Mouse (Mus musculus): ENCODE measurements around the gene Wfs1. TPM values are rescaled to one million over a fixed set of nuclear protein-coding genes. Genes with fewer than 3 reads are reported as not detected.
"Not testable (repeated sequence)": the region's sequence is repeated elsewhere in the genome, so short reads cannot be mapped to it uniquely, and the experiment has no call there.

Gene Wfs1
- polyA plus RNA-seq, 1 experiment = 23.5 TPM

DNA sequence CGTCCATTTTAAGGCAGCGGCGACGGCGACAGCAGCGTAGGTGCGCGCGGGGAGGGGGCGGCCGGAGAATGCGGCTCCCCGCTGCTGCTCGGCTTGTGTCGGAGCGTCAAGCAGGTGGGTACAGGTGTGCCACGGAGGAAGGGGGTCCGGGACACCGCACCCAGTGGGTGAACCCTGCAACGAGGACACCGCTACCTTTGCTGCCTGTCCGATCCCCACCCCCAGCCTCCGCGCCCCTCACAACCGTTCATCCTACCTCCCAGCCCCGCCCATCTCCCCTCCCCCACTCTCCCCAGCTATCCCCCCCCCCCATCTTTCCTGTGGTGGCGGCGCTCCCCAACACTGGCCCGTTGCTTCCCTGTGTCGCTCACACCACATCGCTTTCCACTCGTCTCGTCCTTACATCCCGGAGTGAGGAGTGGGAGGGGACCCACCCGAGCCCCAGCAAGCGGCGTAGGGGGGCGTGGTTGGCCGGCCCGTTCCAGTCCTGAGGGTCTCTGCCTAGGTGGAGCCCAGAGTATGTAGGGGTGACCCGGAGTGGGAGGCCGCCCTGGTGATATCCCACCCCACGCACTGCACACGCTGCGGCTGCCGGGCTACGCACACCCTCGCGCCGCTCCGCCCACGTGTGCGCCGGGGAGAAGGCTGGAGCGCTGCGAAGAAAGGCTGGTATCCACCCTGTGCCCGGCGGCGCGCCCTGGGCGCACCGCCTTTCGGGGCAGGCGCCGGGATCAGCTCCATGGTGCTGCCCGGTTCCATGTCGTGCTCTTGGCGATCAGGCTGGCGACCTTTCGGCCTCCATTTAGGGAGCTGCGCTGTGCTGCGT, 39.7 kb upstream of the Wfs1 start:
- 1% methylated on average over 71 of the region's 72 CpGs for whole genome bisulfite sequencing
- Histone ChIP-seq H3K4me1 (ENCODE audit: control insufficient read depth, insufficient read depth, insufficient read length, low read length) (peaks cover 8% of the 10 kb centered on the region), H3K4me3 (ENCODE audit: low read depth, low read length) (peak overlapping the region; percentile 87), H3K27me3 (ENCODE audit: control insufficient read depth, insufficient read depth, low read length) (peaks cover 23% of the 10 kb centered on the region), H3K36me3 (ENCODE audit: control insufficient read depth, insufficient read depth, low read length) (no peaks in the 10 kb centered on the region), H3K27ac (ENCODE audit: insufficient read depth, low read depth, low read length) (no peak overlapping the region)
- TF ChIP-seq POLR2A (IDR thresholded peaks at IDR 0.05; ENCODE audit: low read depth, low read length) = no peak
- no peak for TF ChIP-seq CTCF (IDR thresholded peaks at IDR 0.05; ENCODE audit: extremely low read depth, insufficient read length, insufficient replicate concordance, low read depth, low read length)

DNA sequence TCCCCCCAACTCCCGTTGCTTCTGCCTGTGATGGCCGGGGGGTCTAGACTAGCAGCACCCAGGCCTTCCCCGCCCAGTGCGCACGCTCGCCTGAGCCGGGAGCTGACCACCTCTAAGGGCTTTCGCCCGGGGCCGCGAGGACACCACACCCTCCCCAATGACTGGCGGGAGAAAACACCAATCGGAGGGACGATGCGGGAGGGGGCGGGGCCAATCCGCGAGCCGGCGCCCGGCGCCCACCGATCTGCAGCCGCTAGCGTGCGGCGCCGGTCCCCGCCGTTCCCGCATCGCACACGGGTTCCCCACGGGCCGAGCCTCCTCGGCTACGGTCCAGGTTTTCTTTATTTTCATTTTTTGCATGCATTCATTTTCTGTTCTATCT, 39.1 kb upstream of the Wfs1 start:
- Histone ChIP-seq H3K27ac (ENCODE audit: insufficient read depth, low read depth, low read length) (no peak overlapping the region), H3K27me3 (ENCODE audit: control insufficient read depth, insufficient read depth, low read length) (peaks cover 23% of the 10 kb centered on the region), H3K4me1 (ENCODE audit: control insufficient read depth, insufficient read depth, insufficient read length, low read length) (peaks cover 8% of the 10 kb centered on the region), H3K36me3 (ENCODE audit: control insufficient read depth, insufficient read depth, low read length) (no peaks in the 10 kb centered on the region), H3K4me3 (ENCODE audit: low read depth, low read length) (peak overlapping the region; percentile 87)
- TF ChIP-seq CTCF (IDR thresholded peaks at IDR 0.05; ENCODE audit: extremely low read depth, insufficient read length, insufficient replicate concordance, low read depth, low read length) = no peak
- TF ChIP-seq POLR2A (IDR thresholded peaks at IDR 0.05; ENCODE audit: low read depth, low read length) = no peak
- WGBS = under 1% methylated on average over 37 of the region's 37 CpGs

DNA sequence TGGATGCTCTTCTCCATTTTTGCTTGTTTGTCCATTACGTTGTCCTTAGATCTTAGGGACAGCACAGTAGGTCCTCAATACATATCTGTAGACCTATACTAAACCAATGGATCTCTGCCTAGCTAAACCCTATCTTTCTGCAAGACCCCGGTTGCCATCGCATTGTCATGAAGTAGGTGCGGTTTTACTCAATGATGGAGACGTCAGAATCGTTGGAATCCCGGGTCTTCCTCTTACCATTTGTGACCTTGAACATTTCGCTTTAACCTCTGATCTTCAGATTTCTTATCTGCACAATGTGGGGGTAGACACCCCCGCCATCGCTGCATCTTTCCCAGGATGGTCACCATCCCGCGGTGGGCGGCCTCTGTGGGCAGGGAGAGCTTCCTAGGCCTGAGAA, 38.7 kb upstream of the Wfs1 start:
- Histone ChIP-seq H3K4me3 (ENCODE audit: low read depth, low read length) (peak overlapping the region; percentile 87), H3K27me3 (ENCODE audit: control insufficient read depth, insufficient read depth, low read length) (peaks cover 23% of the 10 kb centered on the region), H3K4me1 (ENCODE audit: control insufficient read depth, insufficient read depth, insufficient read length, low read length) (peaks cover 8% of the 10 kb centered on the region), H3K36me3 (ENCODE audit: control insufficient read depth, insufficient read depth, low read length) (no peaks in the 10 kb centered on the region), H3K27ac (ENCODE audit: insufficient read depth, low read depth, low read length) (no peak overlapping the region)
- TF ChIP-seq CTCF (IDR thresholded peaks at IDR 0.05; ENCODE audit: extremely low read depth, insufficient read length, insufficient replicate concordance, low read depth, low read length) = no peak
- TF ChIP-seq POLR2A (IDR thresholded peaks at IDR 0.05; ENCODE audit: low read depth, low read length) = no peak
- WGBS = 16% methylated on average over 13 of the region's 13 CpGs

DNA sequence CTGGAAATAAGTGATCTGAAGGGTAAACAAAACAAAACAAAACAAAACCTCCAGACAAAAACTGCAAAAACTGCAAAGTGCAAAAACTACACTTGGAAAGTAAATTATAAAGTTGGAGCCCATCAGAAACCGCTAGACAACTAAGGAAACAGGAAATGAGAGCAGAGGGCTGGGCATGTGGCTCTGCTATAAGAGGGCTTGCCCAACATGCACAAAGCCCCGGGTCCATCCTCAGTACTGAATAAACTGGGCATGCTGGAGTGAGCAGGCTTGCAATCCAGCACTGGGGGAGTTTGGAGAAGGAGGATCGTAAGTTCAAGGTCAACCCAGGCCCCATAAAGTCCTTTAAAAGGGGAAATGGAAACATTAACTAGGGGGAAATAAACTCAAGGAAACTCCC, 28.2 kb upstream of the Wfs1 start:
- no peaks in the 10 kb centered on the region; the same call in 1 of the 2 replicates for H3K4me1 ChIP-seq (ENCODE audit: control insufficient read depth, insufficient read depth, insufficient read length, low read length)
- H3K27ac ChIP-seq (ENCODE audit: insufficient read depth, low read depth, low read length) = no peak overlapping the region
- WGBS = 52% methylated on average over 3 of the region's 3 CpGs
- TF ChIP-seq CTCF (IDR thresholded peaks at IDR 0.05; ENCODE audit: extremely low read depth, insufficient read length, insufficient replicate concordance, low read depth, low read length) (no peak), POLR2A (IDR thresholded peaks at IDR 0.05; ENCODE audit: low read depth, low read length) (no peak)
- no peak overlapping the region for H3K4me3 ChIP-seq (ENCODE audit: low read depth, low read length)
- H3K27me3 ChIP-seq (ENCODE audit: control insufficient read depth, insufficient read depth, low read length) = no peaks in the 10 kb centered on the region
- no peaks in the 10 kb centered on the region for H3K36me3 ChIP-seq (ENCODE audit: control insufficient read depth, insufficient read depth, low read length)

DNA sequence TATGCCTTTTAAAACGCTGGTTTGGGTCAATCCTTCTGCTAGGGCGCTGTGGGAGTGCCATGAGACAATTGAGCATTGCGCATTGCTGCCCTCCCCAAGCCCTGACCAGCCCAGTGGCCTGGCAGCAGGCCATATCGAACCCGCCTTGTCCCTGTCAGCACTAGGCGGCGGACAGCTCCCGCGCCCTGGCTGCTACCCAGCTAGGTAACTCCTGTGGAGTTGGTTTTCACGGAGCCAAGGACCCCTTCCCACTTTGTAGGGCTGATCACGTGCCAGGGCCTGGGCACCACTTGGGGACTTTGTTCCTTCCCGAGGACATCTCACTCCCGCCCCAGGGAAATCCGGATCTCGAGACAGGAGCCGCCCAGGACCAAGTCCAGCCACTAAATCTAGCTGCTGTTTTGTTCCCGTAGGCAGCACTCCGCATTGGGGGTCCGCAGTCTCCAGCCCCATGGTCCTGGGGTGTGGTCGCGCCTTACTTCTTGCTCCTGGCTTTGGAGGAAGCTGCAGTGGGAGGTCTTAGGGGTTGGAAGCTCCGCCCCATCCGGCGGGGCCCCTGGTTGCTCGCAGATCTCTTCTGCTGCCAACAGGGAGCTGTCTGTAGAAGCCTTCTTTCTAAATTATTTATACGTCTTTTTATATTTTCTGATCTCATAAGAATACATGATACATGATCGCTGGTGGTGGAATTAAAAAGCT, 26.8 kb upstream of the Wfs1 start:
- TF ChIP-seq CTCF (IDR thresholded peaks at IDR 0.05; ENCODE audit: extremely low read depth, insufficient read length, insufficient replicate concordance, low read depth, low read length) = no peak
- TF ChIP-seq POLR2A (IDR thresholded peaks at IDR 0.05; ENCODE audit: low read depth, low read length) = no peak
- H3K27ac ChIP-seq (ENCODE audit: insufficient read depth, low read depth, low read length) = no peak overlapping the region
- WGBS = 11% methylated on average over 27 of the region's 27 CpGs
- no peaks in the 10 kb centered on the region for H3K27me3 ChIP-seq (ENCODE audit: control insufficient read depth, insufficient read depth, low read length)
- no peak overlapping the region for H3K4me3 ChIP-seq (ENCODE audit: low read depth, low read length)
- no peaks in the 10 kb centered on the region; the same call in 1 of the 2 replicates for H3K4me1 ChIP-seq (ENCODE audit: control insufficient read depth, insufficient read depth, insufficient read length, low read length)
- no peaks in the 10 kb centered on the region for H3K36me3 ChIP-seq (ENCODE audit: control insufficient read depth, insufficient read depth, low read length)

DNA sequence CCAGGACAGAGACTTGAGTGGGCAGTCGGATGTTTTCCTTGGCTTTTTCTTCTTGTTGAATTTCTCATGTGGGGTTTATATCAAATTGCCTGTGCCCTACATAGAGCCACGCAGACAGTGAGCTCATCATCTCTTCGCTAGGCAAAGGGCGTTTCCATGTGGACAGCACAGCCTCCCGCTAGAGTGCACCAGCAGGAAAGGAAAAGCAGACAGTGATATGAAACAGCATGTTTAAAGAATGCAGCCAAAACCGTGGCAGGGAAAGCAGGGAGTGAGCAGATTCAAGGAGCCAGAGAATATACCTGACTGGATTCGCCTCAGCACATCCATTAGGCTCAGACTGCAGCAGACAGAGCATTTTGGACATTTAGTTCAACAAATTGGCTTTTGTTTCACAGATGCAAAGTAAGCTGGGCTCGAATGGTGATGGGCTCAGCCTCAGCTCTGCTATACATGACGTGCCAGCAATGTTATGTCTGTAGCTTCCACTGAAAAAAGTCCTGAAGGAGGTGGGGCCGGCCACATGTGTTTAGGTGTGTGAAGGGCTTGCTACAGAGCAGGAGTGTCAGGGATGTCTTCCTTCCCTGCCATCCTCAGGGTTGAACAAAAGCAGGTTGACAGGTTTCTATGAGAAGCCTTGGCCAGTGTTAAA, 21.8 kb upstream of the Wfs1 start:
- TF ChIP-seq POLR2A (IDR thresholded peaks at IDR 0.05; ENCODE audit: low read depth, low read length) (no peak), CTCF (IDR thresholded peaks at IDR 0.05; ENCODE audit: extremely low read depth, insufficient read length, insufficient replicate concordance, low read depth, low read length) (no peak)
- Histone ChIP-seq H3K36me3 (ENCODE audit: control insufficient read depth, insufficient read depth, low read length) (no peaks in the 10 kb centered on the region), H3K27ac (ENCODE audit: insufficient read depth, low read depth, low read length) (no peak overlapping the region), H3K27me3 (ENCODE audit: control insufficient read depth, insufficient read depth, low read length) (no peaks in the 10 kb centered on the region), H3K4me1 (ENCODE audit: control insufficient read depth, insufficient read depth, insufficient read length, low read length) (no peaks in the 10 kb centered on the region; the same call in 1 of the 2 replicates), H3K4me3 (ENCODE audit: low read depth, low read length) (no peak overlapping the region)
- 66% methylated on average over 10 of the region's 10 CpGs for WGBS

DNA sequence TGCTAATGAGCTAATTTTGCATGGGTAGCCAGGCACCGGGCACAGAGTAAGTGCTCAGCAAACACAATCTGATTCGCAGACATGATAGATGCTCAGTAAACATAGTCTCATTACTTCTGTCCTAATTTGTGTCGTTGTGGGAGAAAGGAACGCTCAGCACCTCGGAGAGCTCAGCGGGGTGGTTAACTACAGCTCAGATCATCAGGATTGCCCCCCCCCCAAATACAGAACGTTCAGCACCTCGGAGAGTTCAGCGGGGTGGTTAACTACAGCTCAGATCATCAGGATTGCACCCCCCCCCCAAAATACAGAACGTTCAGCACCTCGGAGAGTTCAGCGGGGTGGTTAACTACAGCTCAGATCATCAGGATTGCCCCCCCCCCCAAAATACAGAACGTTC, 20.8 kb upstream of the Wfs1 start:
- H3K27ac ChIP-seq (ENCODE audit: insufficient read depth, low read depth, low read length); H3K4me1 ChIP-seq (ENCODE audit: control insufficient read depth, insufficient read depth, insufficient read length, low read length); H3K27me3 ChIP-seq (ENCODE audit: control insufficient read depth, insufficient read depth, low read length); H3K36me3 ChIP-seq (ENCODE audit: control insufficient read depth, insufficient read depth, low read length); H3K4me3 ChIP-seq (ENCODE audit: low read depth, low read length): not testable (repeated sequence)
- 21% methylated on average over 13 of the region's 13 CpGs for WGBS

All from small intestine, adult 2 months (tissue).